24 mouse cellular contexts compared by ENCODE assay signal in the genomic region with DNA sequence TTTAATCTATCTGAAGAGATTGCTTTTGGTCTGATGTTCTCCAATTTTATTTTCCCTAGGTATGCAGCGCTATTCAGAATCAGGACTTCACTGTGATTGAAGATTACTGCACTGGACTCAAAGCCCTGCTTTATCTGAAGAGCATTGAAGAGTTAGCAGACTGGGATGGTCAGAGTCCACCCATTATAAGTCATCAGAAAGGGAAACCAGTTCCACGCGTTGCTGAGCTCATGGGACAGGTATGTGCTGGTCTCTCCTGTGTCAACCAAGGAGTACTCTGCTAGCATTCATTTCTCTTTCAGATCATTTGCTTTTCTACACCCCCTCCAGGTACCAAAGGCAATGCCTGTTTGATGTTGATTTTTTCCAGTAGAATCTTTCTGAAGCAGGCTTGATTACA.
DNase-seq lines count a peak whose midpoint lies in the region; ATAC-seq lines count a peak whose summit lies in the region.
"Had no signal": no experiment of that assay in that cellular context is flagged by ENCODE, and none has a peak within 500 bp of the region (broad histone marks: within the 10 kb centered on the region; RNA-seq: fewer than 3 reads in every experiment).

No protein-coding gene starts in this region.

- WGBS in forebrain, embryonic 15.5 days = 91% methylated on average over 3 of the region's 3 CpGs
- WGBS in forebrain, embryonic 11.5 days = 85% methylated on average over 3 of the region's 3 CpGs
- WGBS in intestine, embryonic 16.5 days = 65% methylated on average over 3 of the region's 3 CpGs

- no peak overlapping the region for H3K4me3 ChIP-seq in forebrain, embryonic 15.5 days
- H3K4me3 ChIP-seq in forebrain, embryonic 11.5 days (ENCODE audit: low read depth, low read length) = no peak overlapping the region
- H3K4me3 ChIP-seq in intestine, embryonic 16.5 days (ENCODE audit: low read length) = no peak overlapping the region
- H3K4me3 ChIP-seq: embryonic facial prominence, embryonic 12.5 days; embryonic facial prominence, embryonic 15.5 days; forebrain, embryonic 12.5 days; heart, adult 2 months; heart, embryonic 10.5 days; heart, embryonic 13.5 days had no signal

- DNase-seq in forebrain, embryonic 11.5 days (ENCODE audit: low spot score) = no peak
- DNase-seq in urinary bladder, postnatal 14 days (ENCODE audit: low spot score) = peak; percentile 26
- DNase-seq in urinary bladder, postnatal 4 days (ENCODE audit: low spot score in 2 of 2) = no peak
- DNase-seq in retina, postnatal 1 day = no peak
- DNase-seq: adrenal gland, postnatal 10 days; adrenal gland, postnatal 36 days; cerebellum, adult 18-20 months; cerebellum, adult 9-10 months; cerebellum, postnatal 14 days; gastrocnemius, postnatal 10 days; gastrocnemius, postnatal 36 days; heart, adult 2 months; heart, postnatal 14 days; heart, postnatal 4 days had no signal

- no peaks in the 10 kb centered on the region for H3K9me3 ChIP-seq in forebrain, embryonic 15.5 days
- H3K9me3 ChIP-seq in forebrain, embryonic 11.5 days (ENCODE audit: control insufficient read depth, low read length) = no peaks in the 10 kb centered on the region
- no peaks in the 10 kb centered on the region for H3K9me3 ChIP-seq in intestine, embryonic 16.5 days (ENCODE audit: control insufficient read depth, low read length)
- H3K9me3 ChIP-seq: embryonic facial prominence, embryonic 12.5 days; embryonic facial prominence, embryonic 15.5 days; forebrain, embryonic 12.5 days; heart, embryonic 10.5 days; heart, embryonic 13.5 days had no signal

- peak overlapping the region; percentile 26; the same call in 1 of the 2 replicates for H3K27ac ChIP-seq in forebrain, embryonic 15.5 days (replicated peaks)
- H3K27ac ChIP-seq in forebrain, embryonic 11.5 days (ENCODE audit: low read depth, low read length) = no peak overlapping the region
- H3K27ac ChIP-seq in intestine, embryonic 16.5 days (ENCODE audit: low read length) = no peak overlapping the region
- H3K27ac ChIP-seq: embryonic facial prominence, embryonic 12.5 days; embryonic facial prominence, embryonic 15.5 days; forebrain, embryonic 12.5 days; heart, adult 2 months; heart, embryonic 10.5 days; heart, embryonic 13.5 days; hindbrain, embryonic 14.5 days; hindbrain, postnatal 0 days had no signal

- no peak overlapping the region for H3K9ac ChIP-seq in forebrain, embryonic 15.5 days (replicated peaks)
- no peak overlapping the region for H3K9ac ChIP-seq in forebrain, embryonic 11.5 days (ENCODE audit: low read length)
- H3K9ac ChIP-seq in intestine, embryonic 16.5 days (ENCODE audit: low read depth, low read length) = no peak overlapping the region
- H3K9ac ChIP-seq: embryonic facial prominence, embryonic 12.5 days; embryonic facial prominence, embryonic 15.5 days; forebrain, embryonic 12.5 days; heart, embryonic 13.5 days; hindbrain, embryonic 14.5 days had no signal

- H3K27me3 ChIP-seq in forebrain, embryonic 15.5 days = no peaks in the 10 kb centered on the region
- H3K27me3 ChIP-seq in forebrain, embryonic 11.5 days (ENCODE audit: control insufficient read depth, insufficient read depth, low read length) = no peaks in the 10 kb centered on the region
- no peaks in the 10 kb centered on the region for H3K27me3 ChIP-seq in intestine, embryonic 16.5 days (replicated peaks; ENCODE audit: control insufficient read depth, insufficient read depth, low read length)
- H3K27me3 ChIP-seq: embryonic facial prominence, embryonic 12.5 days; embryonic facial prominence, embryonic 15.5 days; forebrain, embryonic 12.5 days; heart, embryonic 13.5 days had no signal

- ATAC-seq in forebrain, embryonic 15.5 days (replicated peaks) = no peak
- no peak for ATAC-seq in forebrain, embryonic 11.5 days (replicated peaks; ENCODE audit: low FRiP score)
- ATAC-seq in intestine, embryonic 16.5 days = peak; percentile 93
- ATAC-seq: forebrain, embryonic 16.5 days; hindbrain, postnatal 0 days had no signal

- H3K36me3 ChIP-seq in forebrain, embryonic 15.5 days = no peaks in the 10 kb centered on the region
- H3K36me3 ChIP-seq in forebrain, embryonic 11.5 days (ENCODE audit: control insufficient read depth, insufficient read depth, low read length) = no peaks in the 10 kb centered on the region
- no peaks in the 10 kb centered on the region for H3K36me3 ChIP-seq in intestine, embryonic 16.5 days (ENCODE audit: control insufficient read depth, insufficient read depth, low read length)
- H3K36me3 ChIP-seq: embryonic facial prominence, embryonic 12.5 days; embryonic facial prominence, embryonic 15.5 days; forebrain, embryonic 12.5 days; heart, embryonic 10.5 days; heart, embryonic 13.5 days had no signal

- H3K4me2 ChIP-seq in forebrain, embryonic 15.5 days (replicated peaks) = no peak overlapping the region
- H3K4me2 ChIP-seq in forebrain, embryonic 11.5 days (ENCODE audit: low read depth, low read length, severe bottlenecking) = no peak overlapping the region
- no peak overlapping the region for H3K4me2 ChIP-seq in intestine, embryonic 16.5 days (ENCODE audit: low read depth, low read length)
- H3K4me2 ChIP-seq: embryonic facial prominence, embryonic 12.5 days; embryonic facial prominence, embryonic 15.5 days; forebrain, embryonic 12.5 days; heart, embryonic 13.5 days; hindbrain, embryonic 14.5 days had no signal

- no peaks in the 10 kb centered on the region for H3K4me1 ChIP-seq in forebrain, embryonic 15.5 days
- H3K4me1 ChIP-seq in forebrain, embryonic 11.5 days (replicated peaks; ENCODE audit: control insufficient read depth, insufficient read depth, low read length) = no peaks in the 10 kb centered on the region
- H3K4me1 ChIP-seq in intestine, embryonic 16.5 days (ENCODE audit: control insufficient read depth, insufficient read depth, low read length) = no peaks in the 10 kb centered on the region
- H3K4me1 ChIP-seq: embryonic facial prominence, embryonic 12.5 days; embryonic facial prominence, embryonic 15.5 days; forebrain, embryonic 12.5 days; heart, embryonic 10.5 days; heart, embryonic 13.5 days had no signal
